Mouse (Mus musculus) C2C12 (cell line): Measurements from ENCODE around the gene Sgsm3.

Source experiments
- CTCF ChIP-seq: IDR thresholded peaks from one replicate; pipeline ENCODE4 v1.5.1; 2011; ENCODE audit not compliant: control insufficient read depth, insufficient read depth, insufficient read length
- MYOG ChIP-seq: IDR thresholded peaks from one replicate; pipeline ENCODE4 v1.6.1; 2011; ENCODE audit not compliant: control insufficient read depth, insufficient read length; ENCODE audit errors: extremely low read depth
- USF1 ChIP-seq: IDR thresholded peaks from one replicate; pipeline ENCODE4 v1.6.1; 2011; ENCODE audit warnings: low read depth, mild to moderate bottlenecking, control low read depth, moderate library complexity

GRCm38 (mm10) chr15:80954861-80955260, 22.7 kb upstream of the Sgsm3 start:
- TF ChIP-seq CTCF (no peak), MYOG (no peak), USF1 (no peak)
